Mouse (Mus musculus) myocyte (in vitro differentiated cells): ENCODE data around the gene Olfr898. TPM values are rescaled to one million over a fixed set of nuclear protein-coding genes. Genes with fewer than 3 reads are reported as not detected.

Source experiments
- H3K27me3 ChIP-seq: one replicate; pipeline ENCODE4 v1.6.1; 2011; ENCODE audit not compliant: control insufficient read depth, insufficient read depth, insufficient read length
- H3K36me3 ChIP-seq: one replicate; pipeline ENCODE4 v1.6.1; 2011; ENCODE audit not compliant: control insufficient read depth, insufficient read depth
- H3K4me2 ChIP-seq: one replicate; pipeline ENCODE4 v1.6.1; 2011; ENCODE audit warnings: low read depth, control low read depth
- H3K4me3 ChIP-seq: one replicate; pipeline ENCODE4 v1.5.1; 2011; ENCODE audit warnings: mild to moderate bottlenecking, control low read depth, moderate library complexity
- H3K79me2 ChIP-seq: one replicate; pipeline ENCODE4 v1.6.1; 2011; ENCODE audit not compliant: control insufficient read depth, insufficient read depth
- H3ac ChIP-seq: one replicate; pipeline ENCODE4 v1.6.1; 2011; ENCODE audit not compliant: control insufficient read depth, insufficient read length
- CEBPB ChIP-seq: IDR thresholded peaks from 2 replicates; pipeline ENCODE4 v1.6.1; 2011; ENCODE audit warnings: mild to moderate bottlenecking, moderate library complexity; ENCODE audit not compliant: poor library complexity, insufficient read depth, severe bottlenecking
- E2F4 ChIP-seq: IDR thresholded peaks from one replicate; pipeline ENCODE4 v1.6.1; 2011; ENCODE audit warnings: mild to moderate bottlenecking, control low read depth, moderate library complexity; ENCODE audit not compliant: insufficient read depth
- MAX ChIP-seq: IDR thresholded peaks from one replicate; pipeline ENCODE4 v1.6.1; 2011; ENCODE audit warnings: low read depth, mild to moderate bottlenecking, control low read depth
- MYOD1 ChIP-seq, 3 experiments: IDR thresholded peaks; one replicate each; pipeline ENCODE4 v1.6.1; 2011; ENCODE audit warnings: control low read depth in 2 of 3, low read depth in 2 of 3, mild to moderate bottlenecking in 2 of 3, moderate library complexity in 1 of 3; ENCODE audit not compliant: insufficient read length in 2 of 3, control insufficient read depth in 1 of 3
- MYOG ChIP-seq, 3 experiments: IDR thresholded peaks; one replicate each; pipeline ENCODE4 v1.6.1; 2011; ENCODE audit warnings: control low read depth in 2 of 3, low read depth in 2 of 3, mild to moderate bottlenecking in 2 of 3; ENCODE audit not compliant: insufficient read length in 2 of 3, control insufficient read depth in 1 of 3, insufficient read depth in 1 of 3
- POLR2A ChIP-seq: IDR thresholded peaks from one replicate; pipeline ENCODE4 v1.6.1; 2011; ENCODE audit warnings: low read depth, mild to moderate bottlenecking, control low read depth, moderate library complexity; ENCODE audit not compliant: insufficient read length
- POLR2AphosphoS2 ChIP-seq: IDR thresholded peaks from one replicate; pipeline ENCODE4 v1.6.1; 2011; ENCODE audit warnings: low read depth, control low read depth; ENCODE audit not compliant: insufficient read length
- REST ChIP-seq: IDR thresholded peaks from one replicate; pipeline ENCODE4 v1.6.1; 2011; ENCODE audit warnings: mild to moderate bottlenecking, control low read depth, moderate library complexity; ENCODE audit not compliant: insufficient read depth, insufficient read length
- SRF ChIP-seq: IDR thresholded peaks from one replicate; pipeline ENCODE4 v1.6.1; 2011; ENCODE audit warnings: low read depth; ENCODE audit not compliant: control insufficient read depth, insufficient read length
- TCF12 ChIP-seq: IDR thresholded peaks from one replicate; pipeline ENCODE4 v1.6.1; 2011; ENCODE audit warnings: mild to moderate bottlenecking, control low read depth; ENCODE audit not compliant: poor library complexity, insufficient read depth, severe bottlenecking
- TCF3 ChIP-seq: IDR thresholded peaks from one replicate; pipeline ENCODE4 v1.6.1; 2011; ENCODE audit warnings: low read depth, control low read depth; ENCODE audit not compliant: insufficient read length
- USF1 ChIP-seq: IDR thresholded peaks from one replicate; pipeline ENCODE4 v1.6.1; 2011; ENCODE audit warnings: low read depth, mild to moderate bottlenecking, control low read depth, moderate library complexity
- polyA plus RNA-seq: library from polyadenylated mRNA; unstranded; fragments of >200 nt; fragmentation: generic; extraction: Trizol; gene quantifications from one replicate; pipeline ENCODE4 v1.2.1, GENCODE M21; 2012; ENCODE audit warnings: missing spikeins

The Olfr898 gene
- polyA plus RNA-seq = not detected

GRCm38 (mm10) chr9:38348111-38348510, at the start of gene Olfr898:
TSS of gene Olfr898 (plus strand) at chr9:38348411.
- Histone ChIP-seq H3ac (no peak within 1 kb of the TSS), H3K27me3 (no peaks in the 10 kb centered on the region), H3K79me2 (no peaks in the 10 kb centered on the region), H3K36me3 (no peaks in the 10 kb centered on the region), H3K4me2 (no peak within 1 kb of the TSS), H3K4me3 (no peak within 1 kb of the TSS)
- TF ChIP-seq TCF12 = no peak
- TF ChIP-seq REST = no peak
- TF ChIP-seq MYOD1 (IDR thresholded peaks at IDR 0.05; ENCODE audit: control insufficient read depth in 1 of 3, insufficient read length in 2 of 3, low read depth in 2 of 3) = no peak
- no peak for TF ChIP-seq SRF
- TF ChIP-seq POLR2AphosphoS2 = no peak
- no peak for TF ChIP-seq TCF3
- no peak for TF ChIP-seq MYOG (IDR thresholded peaks at IDR 0.05; ENCODE audit: control insufficient read depth in 1 of 3, insufficient read depth in 1 of 3, insufficient read length in 2 of 3, low read depth in 2 of 3)
- TF ChIP-seq E2F4 = no peak
- no peak for TF ChIP-seq CEBPB

GRCm38 (mm10) chr9:38328760-38329159, 19.5 kb upstream of the Olfr898 start, which contains the start of gene Olfr25:
TSS of gene Olfr25 (plus strand) at chr9:38329060.
- H3K4me2 ChIP-seq = no peak within 1 kb of the TSS
- no peak within 1 kb of the TSS for H3ac ChIP-seq
- TF ChIP-seq MYOG (IDR thresholded peaks at IDR 0.05; ENCODE audit: control insufficient read depth in 1 of 3, insufficient read depth in 1 of 3, insufficient read length in 2 of 3, low read depth in 2 of 3) (no peak), POLR2A (no peak), SRF (no peak), TCF12 (no peak), MAX (no peak), TCF3 (no peak), USF1 (no peak), CEBPB (no peak), REST (no peak), POLR2AphosphoS2 (no peak), E2F4 (no peak)
- no peaks in the 10 kb centered on the region for H3K36me3 ChIP-seq
- no peaks in the 10 kb centered on the region for H3K27me3 ChIP-seq
- no peak within 1 kb of the TSS for H3K4me3 ChIP-seq
- H3K79me2 ChIP-seq = no peaks in the 10 kb centered on the region

- no peak for TF ChIP-seq POLR2A
- no peak for TF ChIP-seq TCF12
- no peak for TF ChIP-seq USF1
- no peak for TF ChIP-seq CEBPB
- no peak for TF ChIP-seq POLR2AphosphoS2
- no peak for TF ChIP-seq REST
- no peak for TF ChIP-seq MYOG (IDR thresholded peaks at IDR 0.05; ENCODE audit: control insufficient read depth in 1 of 3, insufficient read depth in 1 of 3, insufficient read length in 2 of 3, low read depth in 2 of 3)
- no peak for TF ChIP-seq TCF3
- TF ChIP-seq E2F4 = no peak
- TF ChIP-seq MYOD1 (IDR thresholded peaks at IDR 0.05; ENCODE audit: control insufficient read depth in 1 of 3, insufficient read length in 2 of 3, low read depth in 2 of 3) = no peak
- TF ChIP-seq MAX = no peak
- no peak for TF ChIP-seq SRF
- Histone ChIP-seq H3K36me3 (no peaks in the 10 kb centered on the region), H3K27me3 (no peaks in the 10 kb centered on the region), H3ac (no peak within 1 kb of the TSS), H3K4me3 (no peak within 1 kb of the TSS), H3K4me2 (no peak within 1 kb of the TSS), H3K79me2 (no peaks in the 10 kb centered on the region)
Observed at GRCm38 (mm10) chr9:38366596-38366995, 18.4 kb downstream of the Olfr898 start, which contains the start of gene Olfr250. TSS of gene Olfr250 (plus strand) at chr9:38366896.

- H3K27me3 ChIP-seq = no peaks in the 10 kb centered on the region
- no peak within 1 kb of the TSS for H3K4me3 ChIP-seq
- H3K36me3 ChIP-seq = no peaks in the 10 kb centered on the region
- no peak within 1 kb of the TSS for H3ac ChIP-seq
- TF ChIP-seq MYOD1 (IDR thresholded peaks at IDR 0.05; ENCODE audit: control insufficient read depth in 1 of 3, insufficient read length in 2 of 3, low read depth in 2 of 3) (no peak), TCF12 (no peak), SRF (no peak), MYOG (IDR thresholded peaks at IDR 0.05; ENCODE audit: control insufficient read depth in 1 of 3, insufficient read depth in 1 of 3, insufficient read length in 2 of 3, low read depth in 2 of 3) (no peak), TCF3 (no peak), MAX (no peak), CEBPB (no peak), USF1 (no peak), REST (no peak), POLR2AphosphoS2 (no peak), E2F4 (no peak)
- H3K4me2 ChIP-seq = no peak within 1 kb of the TSS
- H3K79me2 ChIP-seq = no peaks in the 10 kb centered on the region
Observed at GRCm38 (mm10) chr9:38376786-38377185, 28.6 kb downstream of the Olfr898 start, which contains the start of gene Olfr251. TSS of gene Olfr251 (plus strand) at chr9:38377086.
